Mouse (Mus musculus): ENCODE measurements around the gene Tmem176b. TPM values are rescaled to one million over a fixed set of nuclear protein-coding genes. Genes with fewer than 3 reads are reported as not detected.
"Not testable (repeated sequence)": the region's sequence is repeated elsewhere in the genome, so short reads cannot be mapped to it uniquely, and the experiment has no call there.

The Tmem176b gene
- total RNA-seq (2022): 100 to 1,000 TPM in 2 of 4 experiments, 10 to 100 TPM in 2; 55.0 to 137 (median 83.8) TPM

GRCm38 (mm10) chr6:48840973-48841625, at the start of gene Tmem176b:
TSS of gene Tmem176b (minus strand) at chr6:48841496.
- DNase-seq (ENCODE audit: low spot score in 2 of 2): peak; percentile 69 to 78

DNA sequence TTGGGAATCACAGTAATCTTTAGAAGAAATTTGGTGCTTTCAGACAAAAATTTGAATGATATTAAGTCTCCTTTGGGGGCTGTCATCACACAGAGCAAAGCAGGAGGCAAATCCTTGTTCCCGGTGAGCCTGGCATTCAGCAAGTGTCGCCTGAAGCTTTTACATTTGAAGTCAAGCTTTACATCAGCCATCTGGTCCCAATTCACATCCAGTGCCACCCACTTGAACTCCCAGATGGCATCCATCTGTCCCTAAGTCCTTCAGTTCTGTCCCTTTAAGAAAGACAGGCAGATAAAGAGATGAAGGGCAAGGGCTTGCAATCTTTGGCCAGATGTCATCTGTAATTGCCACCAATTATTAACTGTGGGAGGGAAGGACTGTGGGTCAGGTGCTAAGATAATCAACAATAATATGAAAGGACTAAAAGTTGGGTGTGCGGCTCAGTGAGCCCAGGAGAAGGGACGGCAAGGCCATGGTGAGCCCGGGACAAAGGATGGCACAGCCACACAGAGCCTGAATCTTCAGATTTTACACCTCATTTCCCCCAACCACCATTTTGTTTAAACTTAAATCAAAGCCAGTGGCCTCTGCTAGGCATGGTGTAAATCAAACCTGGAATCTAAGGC, 35.3 kb upstream of the Tmem176b start:
- DNase-seq (ENCODE audit: low spot score in 2 of 2): peak; percentile 9 to 39

GRCm38 (mm10) chr6:48875515-48875914, 34.2 kb upstream of the Tmem176b start:
- no peak for DNase-seq (ENCODE audit: low spot score in 2 of 2)

DNA sequence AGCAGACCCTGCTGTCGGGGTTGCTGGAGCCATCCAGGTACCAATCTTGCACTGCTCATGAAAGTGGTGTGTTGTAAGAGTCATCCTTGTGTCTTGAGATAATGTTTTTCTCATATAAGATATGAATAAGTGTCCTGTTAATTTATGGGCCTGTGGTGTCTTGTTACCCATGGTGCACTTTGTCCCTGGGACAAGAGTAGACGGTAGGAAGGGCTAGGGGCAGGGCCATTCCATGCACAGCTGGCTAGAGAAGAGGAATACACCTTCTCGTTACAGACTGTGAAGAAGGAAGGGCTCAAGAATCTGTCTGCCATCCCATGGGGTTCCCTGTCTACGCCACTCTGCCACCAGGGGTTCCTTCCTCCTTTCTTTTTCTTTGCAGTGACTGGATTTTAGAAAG, 33.3 kb upstream of the Tmem176b start:
- DNase-seq (ENCODE audit: low spot score in 2 of 2): no peak

GRCm38 (mm10) chr6:48872596-48872995, 31.3 kb upstream of the Tmem176b start, which contains the start of gene Aoc1:
TSS of gene Aoc1 (plus strand) at chr6:48872896.
- no peak for DNase-seq (ENCODE audit: low spot score in 2 of 2)

GRCm38 (mm10) chr6:48869774-48870173, 28.5 kb upstream of the Tmem176b start:
- DNase-seq (ENCODE audit: low spot score in 2 of 2): no peak

GRCm38 (mm10) chr6:48867158-48867557, 25.9 kb upstream of the Tmem176b start:
- DNase-seq (ENCODE audit: low spot score in 2 of 2): no peak

DNA sequence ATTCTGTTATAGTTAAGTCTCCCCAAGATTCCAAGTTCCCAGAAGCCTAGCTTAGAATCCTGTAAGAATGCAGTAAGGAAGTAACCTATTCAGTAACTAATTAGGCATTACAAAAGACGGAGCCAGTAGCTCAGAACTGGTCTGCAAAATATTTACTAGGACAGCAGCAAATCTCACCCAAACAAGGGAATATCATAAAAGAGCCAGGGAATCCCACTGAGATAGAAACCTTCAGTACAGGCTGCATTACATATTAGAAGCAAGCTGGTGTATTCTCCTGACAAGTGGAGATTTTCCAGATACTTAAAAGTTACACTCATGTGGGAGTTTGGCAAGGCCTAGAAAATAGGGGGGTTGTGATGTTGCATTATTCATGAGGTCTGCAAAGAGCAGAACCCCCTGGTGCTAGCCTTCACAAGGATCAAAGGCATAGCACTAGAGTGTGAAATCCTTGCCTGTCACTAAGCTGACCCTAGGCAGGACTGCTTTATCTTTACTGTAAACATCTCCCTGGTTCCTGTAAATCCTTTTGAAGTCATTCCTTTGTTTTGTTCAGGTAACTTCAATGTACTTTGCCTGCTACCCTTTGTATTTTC, 25.2 kb upstream of the Tmem176b start:
- not testable (repeated sequence) for DNase-seq (ENCODE audit: low spot score in 2 of 2)

- DNase-seq (ENCODE audit: low spot score in 2 of 2): no peak
Observed at GRCm38 (mm10) chr6:48865152-48865745, 24.0 kb upstream of the Tmem176b start.

DNA sequence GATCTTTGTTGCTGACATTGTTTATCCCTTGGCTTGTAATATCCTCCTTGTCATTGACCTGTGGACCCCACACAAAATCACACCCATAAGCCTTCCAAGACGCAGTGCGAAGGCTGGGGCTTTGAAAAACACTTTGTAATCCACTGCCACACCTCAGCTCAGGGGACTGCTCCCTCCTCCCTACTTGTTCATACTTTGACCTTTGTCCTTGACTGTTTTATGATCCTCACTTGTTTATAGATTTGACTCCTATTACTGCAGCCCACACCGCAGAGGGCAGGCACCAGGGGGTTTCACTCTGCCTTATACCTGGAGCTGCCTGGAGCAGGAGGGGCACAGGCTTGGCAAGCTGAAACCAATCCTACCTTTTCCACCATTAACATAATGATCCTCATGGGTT, 23.4 kb upstream of the Tmem176b start:
- no peak for DNase-seq (ENCODE audit: low spot score in 2 of 2)

DNA sequence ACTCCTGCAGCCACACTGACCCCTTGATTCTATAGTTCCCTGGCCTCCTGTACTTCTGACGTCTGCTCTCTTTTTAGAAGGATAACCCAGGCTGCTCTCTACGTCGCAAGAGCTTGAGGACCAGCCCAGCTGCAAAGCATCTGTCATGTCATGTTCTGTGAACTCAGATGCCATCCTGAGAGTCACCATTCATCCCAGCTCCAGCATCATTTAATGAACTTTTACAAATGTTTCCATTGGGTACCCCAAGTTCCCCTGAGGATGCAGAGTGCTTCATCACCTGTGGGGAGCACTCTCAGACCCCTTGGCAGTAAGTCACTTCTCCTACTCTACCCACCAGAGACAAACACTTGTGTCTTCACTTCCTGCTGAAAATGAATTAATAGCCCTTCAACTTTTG, 22.9 kb upstream of the Tmem176b start:
- DNase-seq (ENCODE audit: low spot score in 2 of 2): no peak

- DNase-seq (ENCODE audit: low spot score in 2 of 2): no peak
Observed at GRCm38 (mm10) chr6:48863488-48863887, 22.2 kb upstream of the Tmem176b start.

- no peak for DNase-seq (ENCODE audit: low spot score in 2 of 2)
Observed at GRCm38 (mm10) chr6:48862816-48863215, 21.5 kb upstream of the Tmem176b start.

DNA sequence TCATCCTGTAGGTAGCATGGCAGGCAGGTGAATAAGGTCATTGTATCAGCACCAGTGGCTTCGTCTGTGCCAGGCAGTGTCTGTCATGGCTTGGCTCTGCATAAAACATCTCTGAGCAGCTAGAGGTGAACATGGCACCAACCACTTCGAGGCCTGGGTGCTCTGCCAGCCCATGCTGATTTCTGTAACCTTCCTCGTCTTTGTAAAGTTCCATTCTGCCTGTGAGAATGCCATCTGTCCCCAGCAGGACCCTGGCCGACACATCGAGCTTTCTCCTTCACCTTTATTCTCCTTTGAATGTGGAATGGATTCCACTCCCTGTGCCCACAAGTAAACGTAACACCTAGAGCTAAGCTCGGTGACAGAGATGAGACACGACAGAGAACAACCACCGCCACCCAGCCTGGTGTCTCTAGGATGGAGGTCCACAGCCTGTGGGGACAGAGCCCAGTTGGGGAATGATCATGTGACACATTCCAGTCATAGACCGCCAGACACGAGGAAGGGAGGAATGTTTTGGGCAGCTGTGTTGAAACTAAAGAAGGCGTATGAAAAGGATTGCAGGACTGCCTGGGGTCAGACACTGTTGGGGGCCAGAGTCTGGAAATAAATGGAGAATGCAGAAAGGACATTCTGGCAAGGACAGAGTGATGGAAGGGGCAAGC, 20.5 kb upstream of the Tmem176b start:
- no peak for DNase-seq (ENCODE audit: low spot score in 2 of 2)

GRCm38 (mm10) chr6:48860851-48861250, 19.6 kb upstream of the Tmem176b start:
- DNase-seq (ENCODE audit: low spot score in 2 of 2): no peak

DNA sequence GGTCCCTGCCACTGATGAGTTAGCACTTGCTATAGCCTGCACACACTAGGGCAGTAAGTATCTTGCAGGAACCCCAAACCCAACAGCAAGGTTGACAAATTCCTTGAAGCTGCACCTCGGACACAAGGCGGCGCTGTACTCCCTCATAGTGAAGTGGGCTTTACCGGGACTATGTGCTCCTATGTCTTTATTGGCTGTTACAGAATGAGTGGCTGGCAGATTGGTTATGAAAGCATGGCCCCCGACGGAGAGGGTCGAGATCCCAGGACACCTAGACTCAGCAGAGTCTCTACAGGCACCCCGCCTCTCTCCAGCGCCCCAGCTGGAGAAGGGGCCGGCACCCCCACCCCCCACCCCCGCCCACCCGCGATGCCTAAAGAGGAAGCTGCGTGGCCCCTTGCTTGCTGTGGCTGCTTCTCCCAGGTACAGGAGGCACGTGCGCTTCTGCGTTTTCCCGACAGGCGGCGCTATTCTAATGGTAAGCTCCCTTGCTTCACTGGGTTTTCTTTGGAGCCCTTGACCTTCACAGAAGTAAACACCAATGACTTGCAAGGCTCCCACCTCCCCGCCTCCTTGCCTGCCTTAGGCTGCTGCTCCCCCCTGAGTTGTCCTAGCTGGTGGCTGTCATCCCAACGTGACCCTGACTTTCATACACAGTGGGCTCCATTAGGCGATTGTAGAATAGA, 19.0 kb upstream of the Tmem176b start:
- DNase-seq (ENCODE audit: low spot score in 2 of 2): peak; percentile 11 to 39

GRCm38 (mm10) chr6:48857613-48858302, 16.5 kb upstream of the Tmem176b start:
- no peak for DNase-seq (ENCODE audit: low spot score in 2 of 2)

GRCm38 (mm10) chr6:48854155-48854554, 12.9 kb upstream of the Tmem176b start:
- DNase-seq (ENCODE audit: low spot score in 2 of 2): no peak

GRCm38 (mm10) chr6:48851820-48852491, 10.7 kb upstream of the Tmem176b start:
- no peak for DNase-seq (ENCODE audit: low spot score in 2 of 2)

DNA sequence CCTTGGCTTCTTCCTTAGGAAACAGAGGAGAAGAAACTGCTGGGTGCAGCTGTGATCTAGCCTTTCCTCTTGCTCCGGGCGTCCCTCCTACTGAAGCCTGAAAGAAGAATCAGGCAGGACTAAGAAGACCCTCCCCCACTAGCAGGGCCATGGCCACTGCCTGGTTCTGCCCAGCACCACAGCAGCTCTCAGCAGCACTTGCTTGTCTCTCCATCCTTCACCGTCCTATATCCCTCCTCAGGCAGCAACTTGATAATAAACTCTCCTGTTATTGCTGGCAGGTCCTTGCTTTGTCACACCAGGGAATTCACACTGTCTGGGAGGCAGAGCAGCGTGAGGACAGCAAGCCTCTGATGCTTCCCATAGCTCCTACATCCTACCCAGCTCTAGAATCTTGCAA, 3.8 kb upstream of the Tmem176b start:
- DNase-seq (ENCODE audit: low spot score in 2 of 2): no peak
